Mouse (Mus musculus): ENCODE results near the gene Vmn2r84.
"Not testable (repeated sequence)": the region's sequence is repeated elsewhere in the genome, so short reads cannot be mapped to it uniquely, and the experiment has no call there.

The Vmn2r84 gene

DNA sequence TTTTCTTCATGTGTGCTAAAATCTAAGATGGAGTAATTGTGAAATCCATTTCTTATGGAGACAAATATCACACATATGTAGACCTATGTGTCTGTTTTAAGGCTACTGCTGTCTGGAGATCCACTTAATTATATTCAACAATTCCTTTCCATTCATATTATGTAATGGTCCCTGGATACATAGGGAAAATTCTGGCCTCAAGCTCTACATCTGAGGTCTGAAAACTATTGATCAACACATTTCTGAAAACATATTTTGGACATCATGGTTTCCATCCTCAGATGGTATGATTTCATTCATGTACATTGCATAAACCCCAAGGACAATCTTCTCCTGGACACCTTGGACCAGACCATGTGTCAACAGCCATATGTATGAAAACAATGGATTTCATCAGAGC, at the start of gene Vmn2r84:
Gene Vmn2r84, minus strand, starts transcription at position 101 of the 400 bp plus-strand sequence.
- CTCF ChIA-PET: no interaction called here

DNA sequence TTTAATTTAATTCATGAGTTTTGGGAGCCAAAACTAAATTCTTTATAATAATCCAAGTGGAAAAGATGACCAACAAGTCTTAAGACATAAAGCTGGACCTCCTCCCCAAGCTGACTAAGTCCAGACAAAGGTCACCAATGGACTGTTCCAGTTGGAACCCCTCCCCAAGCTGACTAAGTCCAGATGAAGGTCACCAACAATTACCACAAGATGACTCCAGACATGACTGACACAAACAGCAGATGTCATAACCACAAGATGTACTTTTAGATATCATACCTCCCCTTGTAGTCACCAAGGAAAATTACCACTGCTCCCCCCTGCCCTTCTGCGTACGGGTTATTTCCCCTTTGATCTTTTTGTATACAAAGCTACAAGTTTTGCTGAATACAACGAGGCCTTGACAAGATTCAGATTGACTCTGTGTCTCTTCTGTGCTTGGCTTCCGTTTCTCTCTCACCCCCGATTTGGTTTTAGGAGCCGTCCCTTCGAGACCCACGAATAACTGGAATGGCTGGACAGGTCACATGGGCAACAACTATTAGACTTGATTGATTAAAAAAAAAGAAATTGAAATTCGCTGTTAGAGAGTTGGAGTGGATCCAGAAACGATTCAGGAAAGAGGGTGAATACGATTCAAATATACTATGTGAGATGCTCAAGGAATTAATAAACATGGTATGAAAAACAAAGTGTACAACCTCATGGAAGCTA, 40.2 kb upstream of the Vmn2r84 start:
- CTCF ChIA-PET: not testable (repeated sequence)

GRCm38 (mm10) chr10:130429603-130430002, 35.5 kb upstream of the Vmn2r84 start, which contains the start of gene Vmn2r85:
TSS of gene Vmn2r85 (minus strand) at chr10:130429703.
- CTCF ChIA-PET: not testable (repeated sequence)

DNA sequence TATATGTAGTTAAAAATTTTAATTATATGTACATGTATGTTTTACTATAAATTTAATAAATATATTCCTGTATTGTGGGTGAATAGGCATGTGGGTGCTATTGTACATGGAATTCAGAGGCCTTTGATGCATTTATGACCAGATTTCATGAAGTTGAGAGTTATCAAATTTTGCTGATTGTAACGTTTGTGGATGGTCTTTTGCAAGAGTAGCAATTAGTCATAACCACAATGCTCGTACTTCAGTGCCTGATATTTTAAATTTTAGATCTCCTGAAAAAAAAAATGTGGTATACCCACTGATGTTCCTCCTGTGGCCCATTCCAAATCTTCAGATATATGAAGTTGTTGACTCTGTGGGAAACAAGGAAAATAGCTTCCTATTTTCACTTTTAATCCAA, 28.2 kb upstream of the Vmn2r84 start:
- CTCF ChIA-PET: not testable (repeated sequence)

DNA sequence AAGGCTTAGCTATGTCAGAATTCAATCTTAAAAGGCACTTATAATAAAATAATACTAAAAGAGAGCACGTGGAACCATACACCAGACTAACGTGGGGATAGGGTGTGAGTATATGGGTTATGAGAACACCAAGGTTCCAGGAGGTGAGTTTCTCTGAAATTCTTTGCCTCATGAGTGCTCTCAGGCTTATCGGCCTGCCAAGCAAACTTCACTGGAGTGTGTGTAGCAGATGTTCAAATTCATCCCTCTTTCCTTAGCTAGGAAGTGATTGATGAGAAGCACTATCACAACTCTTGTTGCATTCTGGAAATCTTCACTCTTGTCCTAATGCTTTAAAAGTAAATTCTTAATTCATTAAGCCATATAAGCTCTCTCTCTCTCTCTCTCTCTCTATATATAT, 26.3 kb upstream of the Vmn2r84 start:
- CTCF ChIA-PET: no interaction called here

DNA sequence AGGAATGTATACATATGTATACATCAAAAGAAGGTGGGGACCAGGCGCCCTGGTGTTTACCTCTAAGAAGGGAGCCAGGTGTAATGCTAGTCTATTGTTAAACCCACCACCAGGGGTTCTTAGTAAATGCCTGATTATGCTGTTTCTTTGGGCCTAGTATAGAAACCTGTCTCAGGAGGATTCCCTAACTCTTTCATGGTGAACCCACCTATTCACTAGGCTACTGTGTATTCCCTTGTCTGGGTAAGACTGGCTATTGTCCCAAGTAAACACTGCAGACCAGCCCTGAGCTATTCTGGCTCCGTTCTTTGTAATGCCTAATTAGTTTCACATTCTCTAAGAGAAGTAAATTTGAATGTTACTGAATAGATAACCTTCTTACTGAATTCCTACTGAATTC, 25.8 kb upstream of the Vmn2r84 start:
- CTCF ChIA-PET: not testable (repeated sequence)

- CTCF ChIA-PET: not testable (repeated sequence)
These were observed 22.2 kb upstream of the Vmn2r84 start for GRCm38 (mm10) chr10:130416352-130416751.

- CTCF ChIA-PET: not testable (repeated sequence)
These were observed 18.1 kb upstream of the Vmn2r84 start for GRCm38 (mm10) chr10:130412167-130412698.

- CTCF ChIA-PET: no interaction called here
These were observed 19.0 kb downstream of the Vmn2r84 start for GRCm38 (mm10) chr10:130375145-130375544.

DNA sequence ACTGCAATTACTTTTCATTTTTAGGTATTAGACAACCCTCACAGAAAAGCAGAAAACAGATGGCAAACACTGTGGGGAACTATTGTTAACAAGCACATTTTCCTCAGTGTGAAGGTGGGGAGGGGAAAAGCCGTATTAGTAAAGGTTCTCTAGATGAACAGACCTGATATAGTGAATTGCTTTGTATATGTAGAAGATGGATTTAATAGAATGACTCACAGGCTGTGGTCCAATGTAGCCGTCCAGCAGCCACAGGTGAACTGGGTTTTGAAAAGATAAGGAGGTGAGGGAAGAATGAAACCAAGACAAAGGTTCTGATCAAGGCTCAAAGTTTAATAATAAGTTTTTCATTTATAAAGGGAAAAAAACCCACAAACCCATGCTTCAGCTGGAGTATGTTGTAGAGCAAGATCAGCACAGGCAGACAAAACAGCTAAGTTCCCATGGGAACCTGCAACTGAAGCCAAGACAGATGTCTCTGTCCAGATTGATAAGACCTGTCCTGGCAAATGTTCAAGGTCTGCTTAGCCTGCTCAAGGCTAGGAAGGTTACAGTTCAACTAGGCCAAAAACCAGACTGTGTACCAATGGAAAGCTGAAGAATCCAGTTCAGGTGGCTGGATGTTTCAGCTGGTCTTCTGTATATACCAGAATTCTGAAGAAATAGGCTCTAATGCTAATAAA, 21.5 kb downstream of the Vmn2r84 start:
- CTCF ChIA-PET: no interaction called here

GRCm38 (mm10) chr10:130371644-130372043, 22.5 kb downstream of the Vmn2r84 start:
- CTCF ChIA-PET: no interaction called here

DNA sequence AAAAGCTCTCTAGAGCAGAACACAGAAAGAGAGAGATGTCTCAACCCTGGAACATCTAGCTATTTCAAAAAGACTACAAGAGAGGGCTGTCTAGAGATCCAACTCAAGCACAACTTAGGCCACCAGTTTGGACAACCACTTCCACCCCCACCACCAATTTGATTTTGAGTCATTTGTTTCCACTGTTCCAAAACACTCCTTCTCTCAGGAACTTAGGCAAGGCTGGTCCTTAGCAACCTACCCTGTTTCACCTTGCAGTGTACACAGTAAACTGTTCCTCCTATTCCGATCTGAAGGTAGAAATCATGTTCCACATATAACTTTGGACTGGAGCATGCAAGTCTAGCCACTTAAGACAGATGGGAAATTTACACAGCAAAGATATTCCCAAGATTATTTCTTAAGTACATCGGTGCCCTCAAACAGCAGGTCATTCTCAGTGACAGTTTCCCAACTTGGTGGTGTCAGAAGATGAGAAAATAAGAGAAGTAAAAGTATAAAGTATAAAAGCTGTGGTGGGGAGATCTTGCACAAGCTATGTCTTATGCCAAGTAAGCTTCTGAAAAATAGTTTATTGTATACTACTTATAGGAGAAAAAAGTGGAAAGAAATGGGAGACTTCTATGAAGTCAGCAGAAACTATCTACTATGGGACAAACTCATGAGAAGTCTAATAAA, 24.0 kb downstream of the Vmn2r84 start:
- CTCF ChIA-PET: interaction anchor here (0.6 to 0.7 kb wide), 2 partner anchors 90 to 180 kb away, joined by 3 read pairs; no protein-coding TSS in a partner anchor

- CTCF ChIA-PET: no interaction called here
These were observed 25.7 kb downstream of the Vmn2r84 start for GRCm38 (mm10) chr10:130368384-130368783.

DNA sequence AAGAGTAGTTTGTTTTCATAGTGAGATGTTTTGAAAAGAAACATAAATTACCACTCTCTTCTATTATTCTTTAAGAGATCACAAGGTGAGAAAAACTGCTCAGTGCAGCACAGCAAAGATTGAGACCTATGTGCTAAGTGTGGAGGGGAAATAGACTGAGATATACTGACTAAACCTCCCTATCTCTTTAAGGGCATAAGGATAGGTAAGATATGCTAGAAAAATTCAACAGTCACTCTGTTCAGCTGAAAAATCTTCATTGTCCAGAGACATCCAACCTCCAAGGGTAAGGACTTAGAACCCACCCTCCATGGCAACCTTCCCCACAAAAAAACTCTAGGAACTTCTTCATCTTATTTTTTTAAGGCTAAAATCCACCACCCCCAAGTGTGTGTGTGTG, 29.4 kb downstream of the Vmn2r84 start:
- CTCF ChIA-PET: no interaction called here

DNA sequence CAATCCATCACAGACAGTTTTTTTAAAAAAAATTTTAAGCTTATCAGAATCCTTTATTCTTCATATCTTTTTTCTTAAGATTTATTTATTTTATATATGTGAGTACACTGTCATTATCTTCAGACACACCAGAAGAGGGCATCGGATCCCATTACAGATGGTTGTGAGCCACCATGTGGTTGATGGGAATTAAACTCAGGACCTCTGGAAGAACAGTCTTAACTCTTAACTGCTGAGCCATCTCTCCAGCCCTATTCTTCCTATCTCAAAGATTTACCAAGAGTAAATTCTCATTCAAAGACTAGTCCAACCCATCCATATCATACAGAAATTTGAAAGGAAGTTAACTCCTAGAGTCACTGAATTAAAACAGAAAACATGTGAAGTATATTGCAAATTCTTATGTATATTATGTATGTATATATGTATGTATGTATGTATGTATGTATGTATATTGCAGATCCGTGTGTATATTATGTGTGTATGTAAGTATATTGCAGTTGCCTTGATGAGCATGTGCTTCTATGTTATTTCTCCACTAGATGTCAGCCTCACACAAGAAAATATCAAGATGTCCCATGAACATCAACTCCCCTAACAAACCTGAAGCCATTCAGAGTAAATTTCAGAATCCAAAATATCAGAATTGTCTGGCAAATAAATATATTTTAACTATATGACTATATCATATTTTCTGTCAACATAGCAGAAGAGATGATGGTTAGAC, 30.5 kb downstream of the Vmn2r84 start:
- CTCF ChIA-PET: no interaction called here

- CTCF ChIA-PET: no interaction called here
These were observed 50.1 kb downstream of the Vmn2r84 start for GRCm38 (mm10) chr10:130344056-130344455.

- CTCF ChIA-PET: not testable (repeated sequence)
These were observed 54.1 kb downstream of the Vmn2r84 start for GRCm38 (mm10) chr10:130340050-130340449.

- CTCF ChIA-PET: no interaction called here
These were observed 56.6 kb downstream of the Vmn2r84 start for GRCm38 (mm10) chr10:130337581-130337980.

DNA sequence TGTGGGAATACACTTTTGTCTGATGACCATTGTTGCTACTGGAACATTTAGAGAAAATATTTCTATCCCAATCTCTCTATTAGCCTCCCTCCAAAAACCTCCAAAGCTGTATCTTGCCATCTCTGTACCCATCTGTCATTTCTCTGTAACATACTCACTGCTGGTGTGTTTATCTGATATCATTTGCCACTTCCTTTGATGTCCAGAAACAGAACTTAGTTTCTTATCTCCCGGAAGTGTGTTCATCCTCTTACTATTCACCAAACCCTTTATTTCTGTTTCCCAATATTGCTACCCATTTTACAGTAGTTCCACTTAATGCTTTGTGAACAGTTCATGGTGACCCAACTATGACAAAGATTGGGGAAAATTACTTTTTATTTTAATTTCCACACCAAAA, 57.7 kb downstream of the Vmn2r84 start:
- CTCF ChIA-PET: no interaction called here

DNA sequence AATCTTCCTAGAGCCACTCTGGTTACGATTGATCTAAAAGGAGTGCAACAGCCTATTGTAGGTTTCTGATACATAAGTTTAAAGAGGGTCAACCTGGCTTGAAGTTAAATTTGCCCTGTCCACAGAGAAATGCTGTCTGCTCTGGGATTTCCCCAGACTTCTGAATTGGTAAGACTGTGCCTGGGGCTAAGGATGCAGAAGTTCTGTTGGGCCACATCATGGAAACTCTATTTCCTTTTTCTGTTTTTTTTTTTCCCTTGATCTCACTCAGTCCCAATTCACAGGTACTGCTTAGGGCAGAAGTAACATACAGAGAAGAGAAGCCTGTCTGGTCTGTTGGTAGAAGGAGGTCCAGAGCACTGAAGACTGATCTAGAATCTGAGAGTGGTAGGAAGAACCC, 63.4 kb downstream of the Vmn2r84 start:
- CTCF ChIA-PET: no interaction called here

Measured in spleen, embryonic (tissue).